Mouse (Mus musculus) kidney, postnatal 10 days (tissue): ENCODE measurements around the gene Ica1.

Experiments
- DNase-seq: peaks from one replicate; pipeline ENCODE4 v3.0.0; 2021; ENCODE audit warnings: mixed read lengths

The Ica1 gene

DNA sequence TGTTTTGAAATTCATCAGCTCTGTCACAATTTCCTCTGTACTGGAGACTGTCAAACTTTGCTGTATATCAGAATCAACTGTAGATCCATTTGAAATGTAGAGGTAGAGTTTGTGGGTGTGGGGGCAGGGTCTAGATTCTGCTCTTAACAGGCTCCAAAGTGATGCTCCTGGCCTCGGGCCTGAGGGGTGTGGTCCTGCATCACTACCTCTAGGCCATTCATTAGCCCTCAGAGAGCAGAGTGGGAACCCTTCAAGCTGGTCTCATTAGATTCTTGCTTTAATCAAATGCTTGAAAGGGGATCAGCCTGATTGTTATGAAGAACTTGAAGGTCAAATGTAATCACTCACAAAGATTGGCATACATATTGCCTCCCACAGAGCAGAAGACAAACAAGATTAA, 36.6 kb downstream of the Ica1 start:
- no peak for DNase-seq

GRCm38 (mm10) chr6:8740092-8740491, 38.2 kb downstream of the Ica1 start:
- DNase-seq = no peak

- DNase-seq = peak; percentile 22
Observed at GRCm38 (mm10) chr6:8738396-8738795, 39.9 kb downstream of the Ica1 start.

- DNase-seq = no peak
Observed at GRCm38 (mm10) chr6:8736493-8736820, 41.8 kb downstream of the Ica1 start.

DNA sequence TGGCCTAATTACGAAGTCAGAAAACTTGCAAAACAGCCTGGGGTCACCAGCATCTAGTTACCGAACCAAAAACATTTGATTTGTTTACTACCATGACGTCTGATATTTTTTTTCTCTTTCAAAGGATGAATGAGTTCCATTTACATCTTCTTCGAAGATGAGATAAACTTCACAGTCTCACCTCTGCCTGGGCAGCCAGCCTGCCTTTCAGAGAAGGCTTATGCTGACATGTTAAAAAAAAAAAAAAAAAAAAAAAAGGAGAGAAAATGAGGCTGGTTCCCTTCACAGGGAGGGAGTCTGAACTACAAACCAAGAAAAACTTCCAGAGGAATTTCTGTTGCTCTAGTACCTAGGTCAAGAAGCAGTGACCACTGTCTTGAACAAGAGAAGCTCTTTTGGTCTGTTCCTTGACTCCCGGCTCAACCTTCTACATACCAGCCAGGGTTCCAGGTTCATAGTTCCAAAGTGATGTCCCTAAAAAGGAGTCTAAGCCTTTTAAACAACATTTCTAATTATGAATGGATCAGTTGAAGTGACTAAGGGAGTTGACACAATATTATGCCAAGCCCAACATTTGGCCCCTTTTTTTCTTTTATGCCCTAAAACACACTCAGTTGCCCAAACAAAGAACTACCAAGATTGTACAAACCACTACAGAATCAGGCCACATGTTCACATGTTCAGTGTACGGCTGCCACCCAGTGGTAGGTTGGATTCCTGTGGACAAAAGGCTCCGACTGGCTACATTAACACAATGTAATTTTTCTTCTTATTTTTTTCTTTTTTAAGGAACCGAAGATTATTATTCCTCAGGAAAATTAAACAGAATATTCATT, 42.4 kb downstream of the Ica1 start:
- peak; percentile 87 for DNase-seq

DNA sequence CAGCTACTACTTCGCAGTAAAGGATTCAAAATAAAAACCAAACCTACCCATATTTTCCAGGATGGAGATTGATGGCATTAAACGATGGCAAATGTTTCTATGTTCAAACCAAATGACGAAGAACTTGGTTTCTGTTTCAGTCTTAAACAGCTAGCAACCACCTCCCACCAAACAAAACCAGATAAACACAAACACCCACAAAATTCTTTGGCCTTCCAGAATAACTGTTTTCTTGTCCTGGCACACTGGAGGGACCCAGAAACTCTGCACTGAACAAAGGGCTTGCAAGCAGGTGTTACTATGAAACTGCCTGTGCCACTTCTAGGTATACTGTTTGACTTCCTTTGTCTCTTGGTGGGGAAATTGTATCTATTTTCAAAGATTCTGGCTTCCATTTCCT, 43.2 kb downstream of the Ica1 start:
- DNase-seq = no peak

DNA sequence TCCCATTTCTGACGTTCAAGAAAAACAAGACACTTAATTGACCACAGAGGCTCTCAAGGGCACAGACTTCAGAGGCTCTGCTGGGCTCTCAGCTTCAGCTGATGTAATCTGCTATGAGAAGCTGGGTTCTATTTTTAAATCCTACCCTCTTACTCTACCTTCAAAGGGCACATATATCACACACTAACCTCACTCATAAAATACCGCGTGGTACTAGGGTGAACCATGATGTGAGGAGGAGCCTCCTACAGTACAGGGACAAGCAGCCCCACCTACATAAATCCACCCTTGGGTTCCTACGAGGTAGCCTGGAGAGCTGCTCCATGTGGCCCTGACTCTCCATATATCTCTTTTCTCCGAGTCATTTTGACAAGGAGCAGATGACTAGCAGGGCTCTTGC, 45.8 kb downstream of the Ica1 start:
- DNase-seq = no peak

- DNase-seq = peak; percentile 27
Observed at GRCm38 (mm10) chr6:8731656-8732191, 46.6 kb downstream of the Ica1 start.

- no peak for DNase-seq
Observed at GRCm38 (mm10) chr6:8730433-8730832, 47.9 kb downstream of the Ica1 start.

DNA sequence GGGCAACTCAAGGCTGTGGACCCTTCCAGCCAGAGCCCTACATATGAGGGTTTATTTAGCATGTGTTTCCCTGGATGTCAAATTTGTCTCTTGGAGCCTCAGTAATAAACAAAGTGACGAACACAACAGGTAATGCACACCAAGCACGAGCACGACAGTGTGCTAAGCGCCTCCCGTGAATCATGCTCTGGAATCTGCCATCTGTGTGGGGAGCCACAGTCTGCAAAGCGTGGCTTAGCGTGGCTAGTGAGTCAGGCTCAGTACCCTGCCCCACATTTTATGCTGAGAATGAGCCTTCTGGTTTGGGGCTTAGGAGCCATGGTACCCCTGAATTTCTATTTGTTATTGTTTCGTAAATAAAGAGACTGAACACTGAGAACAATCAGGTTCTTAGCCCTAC, 50.5 kb downstream of the Ica1 start:
- no peak for DNase-seq

- DNase-seq = no peak
Observed at GRCm38 (mm10) chr6:8725610-8726009, 52.7 kb downstream of the Ica1 start.

DNA sequence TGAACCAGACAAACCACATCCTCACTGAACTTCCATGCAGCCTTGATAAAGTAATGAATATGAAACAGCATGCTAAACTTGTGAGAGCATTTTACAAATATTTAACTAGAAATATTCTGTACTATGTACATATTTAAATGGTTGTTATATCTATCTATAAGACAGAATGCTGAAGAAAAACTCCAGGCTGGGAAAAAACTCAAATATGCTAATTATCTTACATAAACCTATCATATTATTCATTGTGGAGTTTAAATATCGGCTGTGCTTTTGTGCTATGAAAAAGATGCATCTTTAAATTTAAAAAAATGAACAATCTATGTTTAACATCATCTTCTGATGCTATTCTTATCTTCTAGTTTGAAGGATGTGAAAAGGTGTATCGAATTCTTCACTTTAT, 58.6 kb downstream of the Ica1 start:
- no peak for DNase-seq

- no peak for DNase-seq
Observed at GRCm38 (mm10) chr6:8717967-8718366, 60.3 kb downstream of the Ica1 start.

- DNase-seq = no peak
Observed at GRCm38 (mm10) chr6:8716539-8716938, 61.7 kb downstream of the Ica1 start.

DNA sequence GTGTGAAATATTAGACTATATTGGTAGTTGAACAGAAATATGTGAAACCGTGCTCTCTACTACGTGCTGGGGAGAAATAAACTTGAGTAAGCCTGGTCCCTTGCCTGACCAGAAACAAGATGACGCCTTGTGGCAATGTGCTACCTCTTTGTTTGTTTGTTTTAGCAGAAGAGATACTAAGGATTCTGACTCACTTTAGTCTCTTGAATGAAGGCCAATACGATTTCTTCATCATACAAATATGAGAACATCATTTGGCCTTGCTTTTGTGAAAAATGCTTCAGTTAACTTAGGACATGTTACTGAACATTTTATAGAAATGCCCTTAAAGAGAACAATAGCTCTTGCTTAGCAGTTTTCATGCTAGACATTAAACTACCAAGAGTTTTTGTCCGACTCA, 67.0 kb downstream of the Ica1 start:
- no peak for DNase-seq

DNA sequence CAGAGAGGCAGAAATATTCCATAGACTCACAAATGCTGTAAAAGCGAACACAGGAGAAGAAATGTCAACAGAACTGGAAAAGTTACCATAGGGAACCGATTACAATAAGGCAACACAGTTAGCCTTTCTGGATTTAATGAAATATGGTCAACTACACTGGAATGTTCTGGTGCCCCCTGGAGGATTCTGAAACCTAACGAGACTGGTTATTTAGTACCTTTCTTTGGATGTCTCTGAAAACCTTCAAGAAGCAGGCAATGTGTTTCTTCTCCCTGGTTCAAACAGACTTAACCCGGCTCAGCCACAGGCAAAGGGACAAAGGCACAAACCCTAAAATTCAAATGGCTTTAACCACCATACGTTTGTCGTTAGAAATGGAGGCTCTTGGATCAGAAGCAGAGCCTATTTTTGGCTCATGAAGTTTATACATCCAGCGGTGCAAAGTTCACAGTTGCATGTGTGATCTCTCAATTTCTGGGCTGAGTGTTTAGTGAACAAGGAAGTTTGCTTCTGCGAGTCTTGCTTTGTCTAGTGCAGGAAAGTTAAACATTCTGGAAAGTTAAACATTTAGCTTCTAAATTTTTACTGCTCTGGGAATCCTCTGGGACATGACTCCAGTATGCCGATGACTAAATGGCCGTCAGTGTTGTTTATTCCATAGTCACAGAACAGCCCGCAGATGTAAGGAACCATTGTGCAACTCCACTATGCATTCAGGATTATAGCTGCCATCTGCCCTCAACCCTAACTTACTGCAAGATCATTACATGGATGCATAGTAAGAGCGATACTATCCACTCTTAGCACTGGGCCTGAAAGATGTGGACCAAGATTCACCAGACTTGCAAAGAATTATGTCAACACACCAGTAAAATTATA, 83.4 kb downstream of the Ica1 start:
- DNase-seq = peak; percentile 73

DNA sequence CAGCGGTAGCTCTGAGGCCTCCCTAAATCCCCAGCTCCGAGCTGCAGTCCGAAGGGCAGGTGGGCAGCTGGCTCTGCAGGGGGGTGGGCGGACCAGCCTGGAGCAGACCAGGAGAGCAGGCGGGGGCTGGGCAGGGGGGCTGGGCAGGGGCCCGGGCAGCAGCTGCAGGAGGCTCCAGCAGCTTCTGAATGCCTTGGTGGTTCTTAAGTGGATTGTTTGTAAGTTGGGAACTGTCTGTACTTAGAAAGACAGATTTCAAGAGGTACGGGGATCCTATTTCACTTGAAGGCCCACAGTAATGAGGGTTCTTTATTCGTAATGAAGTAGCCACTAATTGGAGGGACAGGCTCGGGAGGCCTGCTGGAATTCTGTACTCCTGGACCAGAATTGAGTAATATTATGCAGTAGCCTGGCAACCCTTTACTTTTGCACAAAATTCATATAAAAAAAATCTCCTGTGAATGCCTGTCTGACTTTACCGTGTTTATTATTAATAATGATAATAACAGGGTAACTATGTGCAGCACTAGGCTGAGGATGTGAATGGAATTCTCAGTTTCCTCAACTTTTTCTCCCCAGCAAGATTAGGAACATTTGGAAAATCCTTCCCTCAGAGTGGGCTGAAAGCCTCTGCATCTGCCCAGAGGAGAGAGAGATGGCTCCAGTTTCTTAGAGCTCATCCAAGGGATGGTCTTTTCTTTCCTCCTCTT, 84.2 kb downstream of the Ica1 start:
- DNase-seq = peak; percentile 34

- no peak for DNase-seq
Observed at GRCm38 (mm10) chr6:8693141-8693881, 85.0 kb downstream of the Ica1 start.

- DNase-seq = no peak
Observed at GRCm38 (mm10) chr6:8691199-8691975, 86.9 kb downstream of the Ica1 start.

GRCm38 (mm10) chr6:8690441-8690840, 87.8 kb downstream of the Ica1 start:
- DNase-seq = no peak
